Mouse (Mus musculus): Measurements from ENCODE around the gene Kcnq1. TPM values are rescaled to one million over a fixed set of nuclear protein-coding genes. Genes with fewer than 3 reads are reported as not detected.

Gene Kcnq1
- polyA plus RNA-seq, 1 experiment: 1.2 TPM

GRCm38 (mm10) chr7:143065692-143066091 lies 40.5 kb upstream of the Kcnq1 start:
- DNase-seq (ENCODE audit: low read depth in 1 of 2, low spot score in 2 of 2): no peak
- no peak overlapping the region for H3K4me3 ChIP-seq (ENCODE audit: extremely low read depth, insufficient read depth, insufficient read length)
- peaks cover 24% of the 10 kb centered on the region for H3K36me3 ChIP-seq (ENCODE audit: control insufficient read depth, insufficient read depth, low read length)
- no peaks in the 10 kb centered on the region for H3K27me3 ChIP-seq (ENCODE audit: control insufficient read depth, insufficient read depth, low read length)
- TF ChIP-seq CTCF (IDR thresholded peaks at IDR 0.05; ENCODE audit: extremely low read depth, insufficient read depth, insufficient read length, insufficient replicate concordance): no peak
- TF ChIP-seq POLR2A (IDR thresholded peaks at IDR 0.05; ENCODE audit: low read depth, low read length): no peak
- no peak overlapping the region for H3K27ac ChIP-seq (ENCODE audit: insufficient read depth, low read length)
- peaks cover 14% of the 10 kb centered on the region; the same call in 1 of the 2 replicates for H3K4me1 ChIP-seq (ENCODE audit: control insufficient read depth, insufficient read depth, insufficient read length)
- 92% methylated on average over 2 of the region's 2 CpGs for WGBS

GRCm38 (mm10) chr7:143067469-143067868 lies 38.7 kb upstream of the Kcnq1 start:
- Histone ChIP-seq H3K36me3 (ENCODE audit: control insufficient read depth, insufficient read depth, low read length) (peaks cover 23% of the 10 kb centered on the region), H3K4me3 (ENCODE audit: extremely low read depth, insufficient read depth, insufficient read length) (no peak overlapping the region), H3K27ac (ENCODE audit: insufficient read depth, low read length) (no peak overlapping the region), H3K27me3 (ENCODE audit: control insufficient read depth, insufficient read depth, low read length) (no peaks in the 10 kb centered on the region), H3K4me1 (ENCODE audit: control insufficient read depth, insufficient read depth, insufficient read length) (peaks cover 14% of the 10 kb centered on the region; the same call in 1 of the 2 replicates)
- TF ChIP-seq POLR2A (IDR thresholded peaks at IDR 0.05; ENCODE audit: low read depth, low read length): no peak
- no peak for TF ChIP-seq CTCF (IDR thresholded peaks at IDR 0.05; ENCODE audit: extremely low read depth, insufficient read depth, insufficient read length, insufficient replicate concordance)
- no peak for DNase-seq (ENCODE audit: low read depth in 1 of 2, low spot score in 2 of 2)
- WGBS: 83% methylated on average over 2 of the region's 2 CpGs

- H3K27me3 ChIP-seq (ENCODE audit: control insufficient read depth, insufficient read depth, low read length): no peaks in the 10 kb centered on the region
- TF ChIP-seq POLR2A (IDR thresholded peaks at IDR 0.05; ENCODE audit: low read depth, low read length) (no peak), CTCF (IDR thresholded peaks at IDR 0.05; ENCODE audit: extremely low read depth, insufficient read depth, insufficient read length, insufficient replicate concordance) (no peak)
- no peak for DNase-seq (ENCODE audit: low read depth in 1 of 2, low spot score in 2 of 2)
- peaks cover 14% of the 10 kb centered on the region; the same call in 1 of the 2 replicates for H3K4me1 ChIP-seq (ENCODE audit: control insufficient read depth, insufficient read depth, insufficient read length)
- peaks cover 18% of the 10 kb centered on the region for H3K36me3 ChIP-seq (ENCODE audit: control insufficient read depth, insufficient read depth, low read length)
- 86% methylated on average over 3 of the region's 3 CpGs for WGBS
- no peak overlapping the region for H3K4me3 ChIP-seq (ENCODE audit: extremely low read depth, insufficient read depth, insufficient read length)
- no peak overlapping the region for H3K27ac ChIP-seq (ENCODE audit: insufficient read depth, low read length)
Measured at GRCm38 (mm10) chr7:143067897-143068296, 38.3 kb upstream of the Kcnq1 start.

- DNase-seq (ENCODE audit: low read depth in 1 of 2, low spot score in 2 of 2): no peak
- Histone ChIP-seq H3K36me3 (ENCODE audit: control insufficient read depth, insufficient read depth, low read length) (peaks cover 15% of the 10 kb centered on the region), H3K27ac (ENCODE audit: insufficient read depth, low read length) (peak overlapping the region; percentile 83), H3K4me3 (ENCODE audit: extremely low read depth, insufficient read depth, insufficient read length) (peak overlapping the region; percentile 39; the same call in 1 of the 2 replicates), H3K4me1 (ENCODE audit: control insufficient read depth, insufficient read depth, insufficient read length) (peaks cover 14% of the 10 kb centered on the region; the same call in 1 of the 2 replicates), H3K27me3 (ENCODE audit: control insufficient read depth, insufficient read depth, low read length) (no peaks in the 10 kb centered on the region)
- no peak for TF ChIP-seq POLR2A (IDR thresholded peaks at IDR 0.05; ENCODE audit: low read depth, low read length)
- WGBS: 74% methylated on average over 13 of the region's 13 CpGs
Measured at GRCm38 (mm10) chr7:143068316-143068881, 37.8 kb upstream of the Kcnq1 start.

GRCm38 (mm10) chr7:143068882-143069591 lies 37.1 kb upstream of the Kcnq1 start, which contains the start of gene Tssc4:
Gene Tssc4, plus strand, starts transcription at chr7:143069249.
- Histone ChIP-seq H3K4me3 (ENCODE audit: extremely low read depth, insufficient read depth, insufficient read length) (peak within 1 kb of the TSS; percentile 94), H3K36me3 (ENCODE audit: control insufficient read depth, insufficient read depth, low read length) (peaks cover 12% of the 10 kb centered on the region), H3K27me3 (ENCODE audit: control insufficient read depth, insufficient read depth, low read length) (no peaks in the 10 kb centered on the region), H3K4me1 (ENCODE audit: control insufficient read depth, insufficient read depth, insufficient read length) (peaks cover 14% of the 10 kb centered on the region; the same call in 1 of the 2 replicates), H3K27ac (ENCODE audit: insufficient read depth, low read length) (peak within 1 kb of the TSS; percentile 83)
- TF ChIP-seq CTCF (IDR thresholded peaks at IDR 0.05; ENCODE audit: extremely low read depth, insufficient read depth, insufficient read length, insufficient replicate concordance) (no peak), POLR2A (IDR thresholded peaks at IDR 0.05; ENCODE audit: low read depth, low read length) (no peak; the same call in 1 of the 2 replicates)
- peak; percentile 94 to 100 for DNase-seq (ENCODE audit: low read depth in 1 of 2, low spot score in 2 of 2)
- WGBS: under 1% methylated on average over 51 of the region's 51 CpGs

GRCm38 (mm10) chr7:143069751-143070400 lies 36.3 kb upstream of the Kcnq1 start:
- TF ChIP-seq POLR2A (IDR thresholded peaks at IDR 0.05; ENCODE audit: low read depth, low read length) (no peak), CTCF (IDR thresholded peaks at IDR 0.05; ENCODE audit: extremely low read depth, insufficient read depth, insufficient read length, insufficient replicate concordance) (no peak)
- peak overlapping the region; percentile 94 for H3K4me3 ChIP-seq (ENCODE audit: extremely low read depth, insufficient read depth, insufficient read length)
- DNase-seq (ENCODE audit: low read depth in 1 of 2, low spot score in 2 of 2): peak in 1 of 2 experiments; percentile 19
- peak overlapping the region; percentile 83 for H3K27ac ChIP-seq (ENCODE audit: insufficient read depth, low read length)
- peaks cover 14% of the 10 kb centered on the region; the same call in 1 of the 2 replicates for H3K4me1 ChIP-seq (ENCODE audit: control insufficient read depth, insufficient read depth, insufficient read length)
- H3K27me3 ChIP-seq (ENCODE audit: control insufficient read depth, insufficient read depth, low read length): no peaks in the 10 kb centered on the region
- WGBS: 9% methylated on average over 30 of the region's 30 CpGs
- H3K36me3 ChIP-seq (ENCODE audit: control insufficient read depth, insufficient read depth, low read length): peaks cover 9% of the 10 kb centered on the region
